Mouse (Mus musculus): ENCODE measurements at regions not wholly inside any gene's neighbourhood (a gene's known extent, or its start where the extent isn't known, plus 50 kb on each side); places are given as distances from the start of the nearest gene placed in this dataset.

- DNase-seq (ENCODE audit: low spot score): no peak
- intact Hi-C loops (cut with DNase I): no loop called here
Observed at GRCm38 (mm10) chr8:89271381-89272355, 227.7 kb upstream of the Sall1 start.

DNA sequence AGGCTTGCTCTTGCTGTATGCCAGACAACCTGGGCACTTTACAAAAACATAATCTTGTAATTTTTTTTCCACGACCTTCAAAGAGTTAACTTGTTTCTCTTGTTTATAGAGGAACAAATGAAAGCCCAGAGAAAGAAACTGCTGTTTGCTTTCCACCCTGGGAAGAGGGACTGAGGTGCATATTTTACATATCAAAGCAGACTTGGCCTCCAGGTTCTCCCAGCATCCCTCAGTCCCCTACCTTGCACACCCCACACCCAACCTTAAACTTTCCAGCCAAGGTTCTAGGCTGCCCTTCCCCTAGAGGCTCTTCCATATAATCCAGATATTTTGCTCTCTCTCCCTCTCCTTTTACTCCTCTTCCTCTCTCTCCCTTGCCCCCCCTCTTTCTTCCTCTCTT lies 226.0 kb upstream of the Sall1 start:
- no peak for DNase-seq (ENCODE audit: low spot score)
- intact Hi-C loops (cut with DNase I): no loop called here

- intact Hi-C loops (cut with DNase I): no loop called here
- no peak for DNase-seq (ENCODE audit: low spot score)
Observed at GRCm38 (mm10) chr8:89261163-89261812, 217.3 kb upstream of the Sall1 start.

- no peak for DNase-seq (ENCODE audit: low spot score)
- intact Hi-C loops (cut with DNase I): no loop called here
Observed at GRCm38 (mm10) chr8:89259881-89260280, 215.9 kb upstream of the Sall1 start.

DNA sequence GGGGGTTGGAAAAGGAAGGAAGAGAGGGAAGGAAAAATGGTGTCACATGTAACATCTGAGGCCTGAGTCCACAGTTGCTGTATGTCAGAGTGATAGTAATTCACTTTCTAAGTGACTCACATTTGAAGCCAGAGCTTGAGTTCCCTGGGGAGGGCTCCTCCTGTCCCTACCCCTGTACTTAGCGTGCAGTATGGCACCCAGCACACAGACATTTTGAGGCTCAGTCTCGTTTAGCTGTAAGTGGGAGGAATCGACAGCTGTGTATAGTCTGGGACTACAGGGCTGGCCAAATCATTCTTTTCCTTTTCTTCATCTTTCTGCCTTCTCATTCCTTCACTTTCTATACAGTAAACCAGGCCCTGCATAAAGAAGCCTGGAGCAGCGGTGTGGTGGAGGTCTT lies 202.4 kb upstream of the Sall1 start:
- no peak for DNase-seq (ENCODE audit: low spot score)
- intact Hi-C loops (cut with DNase I): no loop called here

DNA sequence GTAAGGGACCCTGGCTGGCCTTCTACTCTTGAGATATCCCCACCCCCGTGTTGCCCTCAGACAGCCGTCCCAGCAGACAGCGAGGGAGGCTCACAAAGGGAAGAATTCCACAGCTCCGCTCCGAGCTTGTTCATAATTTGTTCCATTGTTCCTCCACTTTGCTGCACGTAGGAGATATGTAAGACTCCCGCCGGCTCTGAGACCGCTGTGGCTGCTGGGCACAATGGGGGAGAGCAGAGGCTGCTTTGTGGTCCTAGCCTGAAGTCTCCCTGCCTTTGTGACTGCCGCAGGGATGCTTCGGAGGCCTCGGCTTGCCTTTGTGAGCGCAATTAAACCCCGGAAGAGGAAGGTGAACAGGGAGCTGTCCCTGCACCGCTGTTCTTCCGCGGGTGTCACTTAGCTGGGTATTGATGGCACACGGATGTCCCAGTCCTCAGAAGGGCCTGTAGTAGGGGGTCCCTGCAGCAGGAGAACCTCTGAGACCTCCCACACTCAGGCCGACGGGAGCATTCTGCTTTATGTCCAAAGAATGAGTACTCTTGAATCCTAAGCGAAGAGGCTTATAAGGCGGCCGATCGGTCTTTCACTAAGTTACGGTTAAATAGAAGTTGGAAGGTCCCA lies 201.3 kb upstream of the Sall1 start:
- DNase-seq (ENCODE audit: low spot score): no peak
- intact Hi-C loops (cut with DNase I): no loop called here

DNA sequence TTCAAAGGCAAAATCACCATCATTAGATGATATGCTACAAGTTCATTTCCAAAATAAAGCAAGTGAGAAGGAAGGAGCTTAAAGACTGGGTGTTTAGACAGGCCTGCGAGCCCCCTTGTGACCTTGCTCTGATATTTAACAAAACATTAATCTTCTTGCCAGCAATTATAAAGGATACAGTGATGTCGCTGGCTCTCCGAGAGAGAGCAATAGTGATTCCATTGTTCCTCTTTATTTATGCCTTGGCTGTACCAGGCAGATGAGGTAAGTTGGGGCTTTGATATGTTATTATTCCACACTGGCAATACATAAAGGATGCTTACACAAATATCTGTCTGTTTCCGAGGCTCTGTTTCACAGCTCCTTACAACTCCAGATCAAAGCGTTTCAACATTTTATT lies 197.7 kb upstream of the Sall1 start:
- intact Hi-C loops (cut with DNase I): no loop called here
- DNase-seq (ENCODE audit: low spot score): no peak

DNA sequence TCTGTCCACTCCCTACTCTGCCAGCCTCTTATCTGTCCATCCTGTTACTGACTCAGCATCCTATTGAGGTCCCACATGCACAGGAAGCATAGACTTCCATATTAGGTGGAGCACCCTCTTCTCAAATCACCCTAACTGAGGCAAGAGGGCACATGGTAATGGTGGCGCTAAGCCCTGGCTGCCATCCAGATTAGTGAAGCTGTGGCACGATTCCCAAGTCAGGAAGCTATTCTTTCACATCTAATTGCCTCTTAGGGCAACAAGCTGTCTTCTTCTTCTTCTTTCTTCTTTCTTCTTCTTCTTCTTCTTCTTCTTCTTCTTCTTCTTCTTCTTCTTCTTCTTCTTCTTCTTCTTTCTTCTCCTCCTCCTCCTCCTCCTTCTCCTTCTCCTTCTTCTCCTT lies 195.7 kb upstream of the Sall1 start:
- intact Hi-C loops (cut with DNase I): no loop called here
- no peak for DNase-seq (ENCODE audit: low spot score)

GRCm38 (mm10) chr8:89234041-89234440 lies 190.1 kb upstream of the Sall1 start:
- intact Hi-C loops (cut with DNase I): no loop called here
- no peak for DNase-seq (ENCODE audit: low spot score)

DNA sequence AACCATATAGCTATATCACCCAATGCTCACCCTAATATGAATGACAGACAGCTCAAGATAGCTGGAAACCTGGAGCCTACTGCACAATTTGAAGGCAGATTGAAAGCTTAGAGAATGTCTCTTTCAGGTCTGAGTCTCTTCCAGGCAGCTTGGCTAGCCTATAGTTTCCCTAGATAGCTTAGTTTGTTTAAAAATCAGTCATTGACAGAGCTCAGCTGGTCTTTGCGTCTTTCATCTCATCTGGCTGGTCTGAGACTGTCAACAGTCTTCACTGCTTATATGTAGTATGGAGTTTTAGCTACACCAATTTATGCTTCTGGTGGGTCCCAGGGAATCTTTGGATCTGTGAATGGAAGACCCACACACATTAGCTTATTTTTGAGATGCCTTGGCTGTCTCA lies 188.4 kb upstream of the Sall1 start:
- intact Hi-C loops (cut with DNase I): no loop called here
- DNase-seq (ENCODE audit: low spot score): no peak

- DNase-seq (ENCODE audit: low spot score): no peak
- intact Hi-C loops (cut with DNase I): no loop called here
Observed at GRCm38 (mm10) chr8:89229144-89229543, 185.2 kb upstream of the Sall1 start.

DNA sequence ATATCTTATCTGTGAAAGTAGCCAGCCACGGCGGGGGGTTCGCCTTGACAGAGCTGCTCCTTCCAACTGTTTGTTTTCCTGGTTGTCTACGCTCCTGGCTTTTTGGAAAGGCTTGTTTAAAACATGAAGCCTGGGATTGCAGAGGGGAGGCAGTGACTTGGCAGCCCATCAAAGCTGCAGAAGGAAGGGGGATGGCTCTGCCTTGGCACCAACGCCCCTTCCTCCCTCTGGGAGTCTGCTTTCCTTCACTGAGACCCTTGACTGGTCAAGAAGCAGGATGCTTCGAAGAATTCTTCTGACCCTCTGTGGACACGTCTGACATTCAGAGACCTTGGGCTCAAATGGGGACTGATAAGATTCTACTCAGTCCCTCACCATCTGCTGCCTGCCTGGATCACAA lies 176.9 kb upstream of the Sall1 start:
- intact Hi-C loops (cut with DNase I): no loop called here
- DNase-seq (ENCODE audit: low spot score): no peak

- intact Hi-C loops (cut with DNase I): no loop called here
Observed at GRCm38 (mm10) chr8:89220381-89220780, 176.4 kb upstream of the Sall1 start.

GRCm38 (mm10) chr8:89219156-89219555 lies 175.2 kb upstream of the Sall1 start:
- intact Hi-C loops (cut with DNase I): no loop called here
- DNase-seq (ENCODE audit: low spot score): no peak

More at GRCm38 (mm10) chr8:89220381-89220780, 176.4 kb upstream of the Sall1 start:
- DNase-seq (ENCODE audit: low spot score): no peak

GRCm38 (mm10) chr8:89217689-89218088 lies 173.7 kb upstream of the Sall1 start:
- intact Hi-C loops (cut with DNase I): no loop called here
- no peak for DNase-seq (ENCODE audit: low spot score)

DNA sequence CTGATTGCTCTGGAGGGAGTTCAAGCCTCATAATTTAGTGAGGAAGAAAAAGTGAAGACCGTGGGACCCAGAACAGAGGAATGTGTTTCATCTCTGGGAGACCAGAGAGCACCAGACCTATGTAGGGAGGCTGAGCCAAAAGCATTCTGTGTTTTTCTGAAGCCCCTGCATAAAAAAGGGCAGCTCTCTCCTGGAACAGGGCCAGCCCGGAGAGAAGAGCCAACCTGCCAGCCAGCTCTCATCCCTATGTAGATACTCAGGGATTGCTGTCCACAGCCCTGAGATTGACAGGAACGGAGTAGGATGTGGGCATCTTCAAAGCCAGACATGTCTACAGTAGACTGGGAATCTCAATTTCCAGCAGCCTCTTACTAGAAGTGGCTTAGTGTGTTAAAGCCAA lies 168.0 kb upstream of the Sall1 start:
- intact Hi-C loops (cut with DNase I): no loop called here
- no peak for DNase-seq (ENCODE audit: low spot score)

GRCm38 (mm10) chr8:89210684-89211083 lies 166.7 kb upstream of the Sall1 start:
- no peak for DNase-seq (ENCODE audit: low spot score)
- intact Hi-C loops (cut with DNase I): no loop called here

DNA sequence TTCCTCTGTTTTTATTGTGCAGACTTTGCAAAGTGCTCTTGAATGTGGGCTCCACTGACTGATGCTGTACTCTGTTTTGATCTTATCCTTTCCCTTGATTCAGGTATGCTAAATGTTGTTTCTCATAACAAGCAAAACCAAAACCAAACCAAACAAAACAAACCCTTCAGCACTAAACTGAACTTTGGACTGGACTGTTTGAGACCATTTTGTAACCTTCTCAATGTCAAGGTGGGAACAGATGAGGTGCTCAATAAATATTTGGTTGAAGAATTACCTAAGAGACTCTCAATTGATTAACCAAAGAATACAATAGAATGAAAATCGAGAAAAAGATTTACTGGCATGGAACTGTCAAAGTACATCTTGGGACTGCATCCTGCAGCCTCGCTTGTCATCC lies 163.9 kb upstream of the Sall1 start:
- no peak for DNase-seq (ENCODE audit: low spot score)
- intact Hi-C loops (cut with DNase I): no loop called here

GRCm38 (mm10) chr8:89202484-89203096 lies 158.6 kb upstream of the Sall1 start:
- DNase-seq (ENCODE audit: low spot score): no peak
- intact Hi-C loops (cut with DNase I): no loop called here

- DNase-seq (ENCODE audit: low spot score): no peak
- intact Hi-C loops (cut with DNase I): no loop called here
Observed at GRCm38 (mm10) chr8:89200301-89200700, 156.3 kb upstream of the Sall1 start.

GRCm38 (mm10) chr8:89185314-89185713 lies 141.4 kb upstream of the Sall1 start:
- intact Hi-C loops (cut with DNase I): no loop called here
- DNase-seq (ENCODE audit: low spot score): no peak
